Mouse (Mus musculus): ENCODE data around the gene Kir3dl2. TPM values are rescaled to one million over a fixed set of nuclear protein-coding genes. Genes with fewer than 3 reads are reported as not detected.
A peak's percentile ranks its signal among the peaks of the same experiment; 100 is the strongest.
"Not testable (repeated sequence)": the region's sequence is repeated elsewhere in the genome, so short reads cannot be mapped to it uniquely, and the experiment has no call there.

Kir3dl2 gene
- not detected in 2 replicates for polyA plus RNA-seq (2014; fragmentation: Nextera tagmentation; extraction: Ambion mirVana)

- H3K4me2 ChIP-seq (ENCODE audit: low read depth, low read length, severe bottlenecking); H3K9ac ChIP-seq (ENCODE audit: low read length); H3K27ac ChIP-seq (ENCODE audit: low read depth, low read length); H3K36me3 ChIP-seq (ENCODE audit: control insufficient read depth, insufficient read depth, low read length); H3K4me1 ChIP-seq (replicated peaks; ENCODE audit: control insufficient read depth, insufficient read depth, low read length); DNase-seq (ENCODE audit: low spot score); H3K4me3 ChIP-seq (ENCODE audit: low read depth, low read length); H3K27me3 ChIP-seq (ENCODE audit: control insufficient read depth, insufficient read depth, low read length); ATAC-seq (replicated peaks; ENCODE audit: low FRiP score); H3K9me3 ChIP-seq (ENCODE audit: control insufficient read depth, low read length): not testable (repeated sequence)
- 83% methylated on average over 1 of the region's 1 CpGs for WGBS
These were observed at the start of gene Kir3dl2 for GRCm38 (mm10) chrX:136543956-136544355. Gene Kir3dl2 (minus strand): TSS chrX:136544056.

- Histone ChIP-seq H3K9me3 (ENCODE audit: control insufficient read depth, low read length) (no peaks in the 10 kb centered on the region), H3K36me3 (ENCODE audit: control insufficient read depth, insufficient read depth, low read length) (no peaks in the 10 kb centered on the region), H3K27me3 (ENCODE audit: control insufficient read depth, insufficient read depth, low read length) (no peaks in the 10 kb centered on the region), H3K4me2 (ENCODE audit: low read depth, low read length, severe bottlenecking) (peak overlapping the region; percentile 42; the same call in 1 of the 2 replicates), H3K4me1 (replicated peaks; ENCODE audit: control insufficient read depth, insufficient read depth, low read length) (no peaks in the 10 kb centered on the region), H3K9ac (ENCODE audit: low read length) (no peak overlapping the region; the same call in 1 of the 2 replicates), H3K4me3 (ENCODE audit: low read depth, low read length) (peak overlapping the region; percentile 25; the same call in 1 of the 2 replicates), H3K27ac (ENCODE audit: low read depth, low read length) (peak overlapping the region; percentile 50; the same call in 1 of the 2 replicates)
- DNase-seq (ENCODE audit: low spot score) (no peak), ATAC-seq (replicated peaks; ENCODE audit: low FRiP score) (no peak; the same call in 1 of the 2 replicates)
- 19% methylated on average over 2 of the region's 2 CpGs for WGBS
These were observed 47.0 kb upstream of the Kir3dl2 start for GRCm38 (mm10) chrX:136590897-136591257.

- DNase-seq (ENCODE audit: low spot score), result peak; percentile 71
- Histone ChIP-seq H3K4me3 (ENCODE audit: low read depth, low read length) (peak within 1 kb of the TSS; percentile 25; the same call in 1 of the 2 replicates), H3K9ac (ENCODE audit: low read length) (peak within 1 kb of the TSS; percentile 20; the same call in 1 of the 2 replicates), H3K27ac (ENCODE audit: low read depth, low read length) (peak within 1 kb of the TSS; percentile 50; the same call in 1 of the 2 replicates), H3K27me3 (ENCODE audit: control insufficient read depth, insufficient read depth, low read length) (no peaks in the 10 kb centered on the region), H3K4me2 (ENCODE audit: low read depth, low read length, severe bottlenecking) (peak within 1 kb of the TSS; percentile 42; the same call in 1 of the 2 replicates), H3K36me3 (ENCODE audit: control insufficient read depth, insufficient read depth, low read length) (no peaks in the 10 kb centered on the region), H3K4me1 (replicated peaks; ENCODE audit: control insufficient read depth, insufficient read depth, low read length) (no peaks in the 10 kb centered on the region), H3K9me3 (ENCODE audit: control insufficient read depth, low read length) (no peaks in the 10 kb centered on the region)
- 35% methylated on average over 12 of the region's 12 CpGs for WGBS
- ATAC-seq (replicated peaks; ENCODE audit: low FRiP score), result peak; percentile 97
These were observed 46.5 kb upstream of the Kir3dl2 start, which contains the start of gene Tceal3 for GRCm38 (mm10) chrX:136590199-136590896. Gene Tceal3 (plus strand): TSS chrX:136590842.

- 81% methylated on average over 1 of the region's 1 CpGs for WGBS
- no peak for DNase-seq (ENCODE audit: low spot score)
- no peaks in the 10 kb centered on the region for H3K27me3 ChIP-seq (ENCODE audit: control insufficient read depth, insufficient read depth, low read length)
These were observed 40.8 kb upstream of the Kir3dl2 start for GRCm38 (mm10) chrX:136584617-136585016.

GRCm38 (mm10) chrX:136569094-136569493 lies 25.2 kb upstream of the Kir3dl2 start:
- H3K9me3 ChIP-seq (ENCODE audit: control insufficient read depth, low read length); DNase-seq (ENCODE audit: low spot score); H3K4me3 ChIP-seq (ENCODE audit: low read depth, low read length); H3K9ac ChIP-seq (ENCODE audit: low read length); H3K27me3 ChIP-seq (ENCODE audit: control insufficient read depth, insufficient read depth, low read length); H3K4me2 ChIP-seq (ENCODE audit: low read depth, low read length, severe bottlenecking); H3K27ac ChIP-seq (ENCODE audit: low read depth, low read length); ATAC-seq (replicated peaks; ENCODE audit: low FRiP score); H3K36me3 ChIP-seq (ENCODE audit: control insufficient read depth, insufficient read depth, low read length); H3K4me1 ChIP-seq (replicated peaks; ENCODE audit: control insufficient read depth, insufficient read depth, low read length): not testable (repeated sequence)
- WGBS, result 94% methylated on average over 9 of the region's 9 CpGs

More at GRCm38 (mm10) chrX:136584617-136585016, 40.8 kb upstream of the Kir3dl2 start:
- no peak for ATAC-seq (replicated peaks; ENCODE audit: low FRiP score)
- H3K36me3 ChIP-seq (ENCODE audit: control insufficient read depth, insufficient read depth, low read length), result no peaks in the 10 kb centered on the region
- no peak overlapping the region for H3K4me3 ChIP-seq (ENCODE audit: low read depth, low read length)
- H3K4me1 ChIP-seq (replicated peaks; ENCODE audit: control insufficient read depth, insufficient read depth, low read length), result no peaks in the 10 kb centered on the region
- no peaks in the 10 kb centered on the region for H3K9me3 ChIP-seq (ENCODE audit: control insufficient read depth, low read length)
- no peak overlapping the region for H3K4me2 ChIP-seq (ENCODE audit: low read depth, low read length, severe bottlenecking)
- no peak overlapping the region for H3K27ac ChIP-seq (ENCODE audit: low read depth, low read length)
- no peak overlapping the region for H3K9ac ChIP-seq (ENCODE audit: low read length)

GRCm38 (mm10) chrX:136517699-136518098 lies 26.2 kb downstream of the Kir3dl2 start, which contains the start of gene Kir3dl1:
Gene Kir3dl1 (plus strand): TSS chrX:136517999.
- not testable (repeated sequence) for H3K9me3 ChIP-seq (ENCODE audit: control insufficient read depth, low read length); H3K27ac ChIP-seq (ENCODE audit: low read depth, low read length); DNase-seq (ENCODE audit: low spot score); H3K4me1 ChIP-seq (replicated peaks; ENCODE audit: control insufficient read depth, insufficient read depth, low read length); H3K27me3 ChIP-seq (ENCODE audit: control insufficient read depth, insufficient read depth, low read length); H3K4me3 ChIP-seq (ENCODE audit: low read depth, low read length); H3K9ac ChIP-seq (ENCODE audit: low read length); ATAC-seq (replicated peaks; ENCODE audit: low FRiP score); H3K4me2 ChIP-seq (ENCODE audit: low read depth, low read length, severe bottlenecking); H3K36me3 ChIP-seq (ENCODE audit: control insufficient read depth, insufficient read depth, low read length)
- WGBS, result 75% methylated on average over 4 of the region's 4 CpGs

Other genes starting within 250 kb of the Kir3dl2 start
- not detected in 2 replicates for gene Kir3dl1, start 26.1 kb downstream of the Kir3dl2 start, polyA plus RNA-seq (2014; fragmentation: Nextera tagmentation; extraction: Ambion mirVana)
- 9.9 and 12.7 TPM in 2 replicates for gene Tceal3, start 46.8 kb upstream of the Kir3dl2 start, polyA plus RNA-seq (2014; fragmentation: Nextera tagmentation; extraction: Ambion mirVana)
- gene Tceal1, start 163.9 kb upstream of the Kir3dl2 start, polyA plus RNA-seq (2014; fragmentation: Nextera tagmentation; extraction: Ambion mirVana), result 9.7 and 11.2 TPM in 2 replicates
- gene Morf4l2, start 199.6 kb upstream of the Kir3dl2 start, polyA plus RNA-seq (2014; fragmentation: Nextera tagmentation; extraction: Ambion mirVana), result 550 and 558 TPM in 2 replicates
- gene Glra4, start 236.1 kb upstream of the Kir3dl2 start, polyA plus RNA-seq (2014; fragmentation: Nextera tagmentation; extraction: Ambion mirVana), result not detected in 2 replicates

All from forebrain, embryonic 11.5 days (tissue).